Mouse (Mus musculus) thymus, adult 2 months (tissue): ENCODE data around the gene Nexn. TPM values are rescaled to one million over a fixed set of nuclear protein-coding genes. Genes with fewer than 3 reads are reported as not detected.
"Not testable (repeated sequence)": the region's sequence is repeated elsewhere in the genome, so short reads cannot be mapped to it uniquely, and the experiment has no call there.

ENCODE experiments used
- DNase-seq: peaks from one replicate; pipeline ENCODE4 v3.0.0; 2021
- H3K27ac ChIP-seq: fragments of 200-500 bp; 2 replicates; pipeline ENCODE4 v1.5.1; 2012; ENCODE audit warnings: low read length, control low read depth; ENCODE audit not compliant: control insufficient read depth, insufficient read depth
- H3K27me3 ChIP-seq: fragments of 200-500 bp; 2 replicates; pipeline ENCODE4 v1.6.1; 2012; ENCODE audit warnings: mild to moderate bottlenecking, low read length, moderate library complexity, mixed read lengths; ENCODE audit not compliant: control insufficient read depth, insufficient read depth
- H3K36me3 ChIP-seq: fragments of 200-500 bp; 2 replicates; pipeline ENCODE4 v1.6.1; 2012; ENCODE audit warnings: mild to moderate bottlenecking, low read length, moderate library complexity; ENCODE audit not compliant: control insufficient read depth, insufficient read depth
- H3K4me1 ChIP-seq: fragments of 200-500 bp; replicated peaks from 2 replicates; pipeline ENCODE4 v1.6.1; 2012; ENCODE audit warnings: low read length; ENCODE audit not compliant: control insufficient read depth, insufficient read depth
- H3K4me3 ChIP-seq: fragments of 200-500 bp; 2 replicates; pipeline ENCODE4 v1.5.1; 2012; ENCODE audit warnings: mild to moderate bottlenecking, low read length, control low read depth, moderate library complexity; ENCODE audit not compliant: control insufficient read depth, insufficient read depth
- CTCF ChIP-seq: fragments of 200-500 bp; IDR thresholded peaks from 2 replicates; pipeline ENCODE4 v1.5.1; 2012; ENCODE audit warnings: mild to moderate bottlenecking, control low read depth, low read length, moderate library complexity, borderline replicate concordance; ENCODE audit not compliant: control insufficient read depth, poor library complexity, insufficient read depth; ENCODE audit errors: extremely low read depth
- POLR2A ChIP-seq: fragments of 200-500 bp; IDR thresholded peaks from 2 replicates; pipeline ENCODE4 v1.6.1; 2012; ENCODE audit warnings: mild to moderate bottlenecking, low read length, control low read depth, moderate library complexity; ENCODE audit not compliant: control insufficient read depth, poor library complexity, insufficient read depth; ENCODE audit errors: extremely low read depth
- WGBS: fragments of 180-500 bp; shearing (Covaris S2); methylation state at CpG from one replicate; pipeline ENCODE4 v1.1.7; 2018; 5-methylcytosine and 5-hydroxymethylcytosine counted together
- polyA plus RNA-seq: library from polyadenylated mRNA; depleted of rRNA; stranded (reverse); fragments of >200 nt; gene quantifications from 2 replicates; pipeline ENCODE4 v1.2.3, GENCODE M21; 2012

Gene Nexn
- polyA plus RNA-seq, 1 experiment, result 0.31 TPM

DNA sequence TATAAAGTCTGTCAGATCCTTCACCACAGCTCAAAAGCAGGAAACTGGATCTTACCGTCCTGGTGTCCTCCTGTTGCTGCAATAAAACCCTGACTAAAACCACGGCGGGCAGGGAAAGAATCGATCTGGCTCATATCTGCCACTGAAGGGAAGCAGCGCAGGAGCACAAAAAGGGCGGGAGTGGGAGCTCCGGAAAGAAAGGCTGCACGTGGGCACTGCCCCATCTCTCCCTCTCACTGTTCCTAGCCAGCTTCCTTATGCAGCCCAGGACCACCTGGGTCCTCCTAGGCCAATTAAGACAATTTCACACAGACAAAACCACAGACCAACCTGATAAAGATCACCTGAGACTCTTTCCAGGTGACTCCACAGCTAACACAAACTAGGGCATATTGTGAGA, 4.7 kb downstream of the Nexn start:
- H3K27ac ChIP-seq, result no peak overlapping the region
- DNase-seq, result no peak
- 20% methylated on average over 8 of the region's 8 CpGs for WGBS
- peaks cover 13% of the 10 kb centered on the region for H3K4me1 ChIP-seq
- no peak overlapping the region for H3K4me3 ChIP-seq
- no peak for TF ChIP-seq CTCF
- no peak for TF ChIP-seq POLR2A
- peaks cover 9% of the 10 kb centered on the region for H3K27me3 ChIP-seq
- H3K36me3 ChIP-seq, result no peaks in the 10 kb centered on the region

DNA sequence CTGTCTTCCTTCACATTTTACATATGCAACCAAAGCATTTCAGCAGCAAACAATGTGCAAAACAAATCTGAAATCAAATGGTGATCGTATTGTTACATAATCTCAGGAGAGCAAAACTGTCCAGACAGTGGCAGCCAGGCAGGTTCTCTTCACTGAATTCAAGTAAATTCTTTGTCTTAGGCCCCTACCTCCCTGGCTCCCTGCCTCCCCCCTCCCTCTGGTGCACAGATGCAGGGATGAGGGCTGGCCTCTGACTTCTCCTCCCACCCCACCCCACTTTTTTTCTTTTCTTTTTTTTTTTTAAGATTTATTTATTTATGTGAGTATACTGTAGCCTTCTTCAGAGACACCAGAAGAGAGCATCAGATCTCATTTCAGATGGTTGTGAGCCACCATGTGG, 5.8 kb downstream of the Nexn start:
- Histone ChIP-seq H3K27ac (no peak overlapping the region), H3K4me3 (no peak overlapping the region), H3K27me3 (peaks cover 3% of the 10 kb centered on the region), H3K36me3 (no peaks in the 10 kb centered on the region), H3K4me1 (peaks cover 7% of the 10 kb centered on the region)
- WGBS, result 96% methylated on average over 1 of the region's 1 CpGs
- TF ChIP-seq CTCF (no peak), POLR2A (no peak)
- DNase-seq, result no peak

DNA sequence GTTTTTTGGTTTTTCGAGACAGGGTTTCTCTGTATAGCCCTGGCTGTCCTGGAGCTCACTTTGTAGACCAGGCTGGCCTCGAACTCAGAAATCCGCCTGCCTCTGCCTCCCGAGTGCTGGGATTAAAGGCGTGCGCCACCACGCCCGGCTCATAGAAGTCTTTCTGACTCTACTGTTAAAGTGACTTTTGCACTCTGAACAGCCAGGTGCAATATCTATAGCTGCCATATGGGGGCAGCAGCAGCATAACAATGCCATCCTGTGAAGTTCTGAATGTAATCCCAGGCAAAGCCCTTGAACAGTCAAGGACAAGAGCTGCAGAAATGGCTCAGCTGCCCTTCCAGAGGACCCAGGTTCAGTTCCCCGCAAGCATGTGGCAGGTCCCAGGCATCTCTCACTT, 6.7 kb downstream of the Nexn start:
- peak; percentile 64 for DNase-seq
- WGBS, result 27% methylated on average over 8 of the region's 9 CpGs
- not testable (repeated sequence) for H3K36me3 ChIP-seq, H3K27ac ChIP-seq, H3K4me3 ChIP-seq, H3K4me1 ChIP-seq, H3K27me3 ChIP-seq

DNA sequence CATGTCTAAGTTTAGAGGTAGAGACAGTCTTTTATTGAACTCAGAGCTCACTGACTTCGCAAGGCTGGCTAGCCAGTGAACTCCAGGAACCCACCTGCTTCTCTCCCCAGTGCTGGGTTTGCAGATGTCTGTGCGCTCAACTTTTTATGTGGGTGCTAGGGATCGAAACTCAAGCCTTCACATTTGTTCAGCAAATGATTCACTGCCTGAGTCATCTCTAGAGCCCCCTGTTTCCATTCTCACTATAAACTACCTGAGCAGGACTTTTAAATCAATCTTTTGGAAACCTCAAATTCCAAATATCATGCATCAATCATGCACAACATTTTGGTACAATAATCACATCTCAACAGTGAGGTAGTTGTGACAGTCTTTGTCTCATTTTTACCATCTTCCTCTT, 8.6 kb downstream of the Nexn start:
- WGBS, result 85% methylated on average over 3 of the region's 3 CpGs
- H3K27me3 ChIP-seq, result no peaks in the 10 kb centered on the region
- H3K4me3 ChIP-seq, result no peak overlapping the region
- DNase-seq, result no peak
- H3K4me1 ChIP-seq, result peaks cover 7% of the 10 kb centered on the region
- H3K27ac ChIP-seq, result no peak overlapping the region
- TF ChIP-seq CTCF (no peak), POLR2A (no peak)
- H3K36me3 ChIP-seq, result no peaks in the 10 kb centered on the region

DNA sequence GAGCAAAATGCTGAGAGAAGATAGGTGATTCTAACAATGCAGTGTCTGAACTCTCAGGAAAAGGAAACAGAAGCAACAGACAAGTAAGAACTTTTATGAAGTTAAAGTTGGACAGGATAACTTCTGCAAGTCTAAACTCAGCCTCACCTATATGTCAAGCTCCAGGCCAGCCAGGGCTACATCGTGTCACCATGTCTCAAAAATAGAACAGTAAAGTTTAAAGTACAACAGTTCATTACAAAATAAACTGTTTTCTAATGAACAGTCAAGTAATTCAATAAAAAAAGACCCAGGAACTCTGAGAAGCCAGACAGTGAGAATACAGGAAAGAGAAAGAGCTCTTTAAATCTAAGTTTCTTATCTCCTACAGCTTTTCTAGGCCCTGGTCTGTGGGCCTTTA, 15.7 kb downstream of the Nexn start:
- Histone ChIP-seq H3K4me1 (no peaks in the 10 kb centered on the region; the same call in 1 of the 2 replicates), H3K27ac (no peak overlapping the region), H3K36me3 (no peaks in the 10 kb centered on the region), H3K27me3 (no peaks in the 10 kb centered on the region), H3K4me3 (no peak overlapping the region)
- TF ChIP-seq CTCF, result no peak
- TF ChIP-seq POLR2A, result no peak
- no peak for DNase-seq
- 94% methylated on average over 1 of the region's 1 CpGs for WGBS

DNA sequence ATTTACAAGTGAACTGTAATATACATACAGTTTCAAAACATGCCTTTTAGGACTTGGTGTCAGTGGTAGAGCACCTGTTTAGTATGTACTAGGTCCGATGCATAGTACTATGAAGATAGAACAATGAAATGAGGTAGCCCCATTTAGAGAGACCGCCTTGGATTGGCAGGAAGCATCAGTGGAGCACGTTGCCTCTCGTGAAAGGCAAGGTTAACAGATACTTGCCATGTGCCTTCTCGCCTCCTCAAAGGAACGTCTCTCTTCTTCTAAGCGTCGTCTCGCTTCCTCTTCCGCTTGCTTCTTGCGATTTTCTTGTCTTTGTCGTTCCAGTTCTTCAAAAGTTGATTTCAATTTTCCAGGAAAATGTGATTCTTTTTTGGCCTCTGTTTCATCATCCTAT, 18.4 kb downstream of the Nexn start:
- Histone ChIP-seq H3K36me3 (no peaks in the 10 kb centered on the region), H3K27ac (no peak overlapping the region), H3K27me3 (no peaks in the 10 kb centered on the region), H3K4me3 (no peak overlapping the region), H3K4me1 (no peaks in the 10 kb centered on the region; the same call in 1 of the 2 replicates)
- 92% methylated on average over 12 of the region's 12 CpGs for WGBS
- TF ChIP-seq POLR2A, result no peak
- no peak for TF ChIP-seq CTCF
- no peak for DNase-seq

DNA sequence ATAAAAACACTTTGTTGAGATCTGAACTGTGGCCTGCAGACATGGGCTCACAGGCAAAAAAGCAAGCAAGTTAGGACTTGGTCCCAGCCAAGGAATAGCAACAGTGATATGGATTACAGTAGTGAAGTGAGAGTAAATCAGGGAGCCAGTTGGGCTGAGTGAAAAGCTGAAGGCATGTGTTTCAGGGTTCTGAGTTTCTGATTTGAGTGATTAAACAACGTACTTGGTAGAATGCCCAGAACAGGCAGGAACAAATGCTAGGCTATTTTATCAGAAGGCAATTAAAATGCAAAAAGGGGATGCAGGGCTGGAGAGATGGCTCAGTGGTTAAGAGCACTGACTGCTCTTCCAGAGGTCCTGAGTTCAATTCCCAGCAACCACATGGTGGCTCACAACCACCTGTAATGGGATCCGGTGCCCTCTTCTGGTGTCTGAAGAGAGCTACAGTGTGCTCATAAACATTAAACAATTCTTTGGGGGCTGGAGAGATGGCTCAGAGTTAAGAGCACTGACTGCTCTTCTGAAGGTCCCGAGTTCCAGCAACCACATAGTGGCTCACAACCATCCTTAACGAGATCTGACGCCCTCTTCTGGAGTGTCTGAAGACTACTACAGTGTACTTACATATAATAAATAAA, 20.8 kb downstream of the Nexn start:
- TF ChIP-seq CTCF (no peak), POLR2A (no peak)
- 91% methylated on average over 5 of the region's 5 CpGs for WGBS

DNA sequence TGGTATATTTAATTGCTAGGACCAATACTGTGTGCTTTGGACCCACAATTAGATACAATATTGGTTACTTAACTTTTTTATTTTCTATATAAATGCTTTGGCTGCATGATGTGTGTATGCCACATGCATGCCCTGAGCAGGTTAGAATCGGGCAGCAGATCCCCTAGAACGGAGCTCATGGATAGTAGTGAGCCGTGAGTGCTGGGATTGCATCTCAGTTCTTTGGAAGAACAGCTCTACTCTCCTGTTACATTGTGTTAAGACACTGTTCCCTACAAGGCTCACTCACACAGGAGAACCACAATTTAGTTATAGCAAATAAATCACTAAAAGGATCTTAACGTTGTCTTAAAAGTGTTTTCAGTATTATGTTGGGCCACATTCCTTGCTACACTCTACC, 22.8 kb downstream of the Nexn start:
- 90% methylated on average over 4 of the region's 4 CpGs for WGBS
- Histone ChIP-seq H3K27me3 (no peaks in the 10 kb centered on the region), H3K36me3 (peaks cover under 1% of the 10 kb centered on the region; the same call in 1 of the 2 replicates), H3K4me3 (no peak overlapping the region), H3K27ac (no peak overlapping the region), H3K4me1 (no peaks in the 10 kb centered on the region; the same call in 1 of the 2 replicates)
- TF ChIP-seq POLR2A (no peak), CTCF (no peak)
- no peak for DNase-seq

More for the DNA sequence above, 20.8 kb downstream of the Nexn start:
- no peak for DNase-seq
- no peaks in the 10 kb centered on the region for H3K36me3 ChIP-seq
- H3K27me3 ChIP-seq, result no peaks in the 10 kb centered on the region
- no peak overlapping the region for H3K4me3 ChIP-seq
- no peak overlapping the region for H3K27ac ChIP-seq
- H3K4me1 ChIP-seq, result no peaks in the 10 kb centered on the region; the same call in 1 of the 2 replicates
